Mouse (Mus musculus): ENCODE data around the gene Ttc28.

GRCm38 (mm10) chr5:111231769-111232168 is 352.2 kb downstream of the Ttc28 start:
- TF ChIP-seq CTCF (IDR thresholded peaks at IDR 0.05; ENCODE audit: low read depth, low read length) (no peak), POLR2A (IDR thresholded peaks at IDR 0.05; ENCODE audit: extremely low read depth, insufficient read depth, low read length) (no peak)
